Mouse (Mus musculus) lung, embryonic 15.5 days (tissue): ENCODE results near the gene Ufc1. TPM values are rescaled to one million over a fixed set of nuclear protein-coding genes. Genes with fewer than 3 reads are reported as not detected.

Experiments
- polyA plus RNA-seq: library from polyadenylated mRNA; unstranded; fragments of >200 nt; fragmentation: Nextera tagmentation; extraction: Ambion mirVana; gene quantifications from 2 replicates; pipeline ENCODE4 v1.2.1, GENCODE M21; 2015

Gene Ufc1
- polyA plus RNA-seq, 1 experiment from 2014 or later = 105 TPM

Other genes with a start within 250 kb of the Ufc1 start
- gene Fcgr3, start 230.1 kb downstream of the Ufc1 start, polyA plus RNA-seq = 13.2 and 15.1 TPM in 2 replicates
- 7.2 and 8.3 TPM in 2 replicates for gene Cfap126, start 181.1 kb downstream of the Ufc1 start, polyA plus RNA-seq
- gene Sdhc, start 144.4 kb downstream of the Ufc1 start, polyA plus RNA-seq = 256 and 267 TPM in 2 replicates
- 0.69 and 1.0 TPM in 2 replicates for gene Mpz, start 144.3 kb downstream of the Ufc1 start, polyA plus RNA-seq
- gene Pcp4l1, start 98.8 kb downstream of the Ufc1 start, polyA plus RNA-seq = 5.0 and 5.9 TPM in 2 replicates
- gene Nr1i3, start 81.1 kb downstream of the Ufc1 start, polyA plus RNA-seq = 0.20 and 0.33 TPM in 2 replicates
- gene Tomm40l, start 72.5 kb downstream of the Ufc1 start, polyA plus RNA-seq = 34.9 and 35.4 TPM in 2 replicates
- 9.5 and 38.1 TPM in 2 replicates for gene Apoa2, start 70.0 kb downstream of the Ufc1 start, polyA plus RNA-seq
- 46.3 and 46.7 TPM in 2 replicates for gene Fcer1g, start 60.7 kb downstream of the Ufc1 start, polyA plus RNA-seq
- 7.4 and 9.6 TPM in 2 replicates for gene Adamts4, start 44.6 kb downstream of the Ufc1 start, polyA plus RNA-seq
- gene Ndufs2, start 43.6 kb downstream of the Ufc1 start, polyA plus RNA-seq = 241 and 266 TPM in 2 replicates
- gene B4galt3, start 24.7 kb downstream of the Ufc1 start, polyA plus RNA-seq = 81.2 and 87.2 TPM in 2 replicates
- gene Ppox, start 13.8 kb downstream of the Ufc1 start, polyA plus RNA-seq = 49.3 and 50.6 TPM in 2 replicates
- gene Usp21, start 7.0 kb downstream of the Ufc1 start, polyA plus RNA-seq = 84.4 and 89.7 TPM in 2 replicates
- gene Dedd, start 34.1 kb upstream of the Ufc1 start, polyA plus RNA-seq = 49.5 and 50.5 TPM in 2 replicates
- gene Nit1, start 50.6 kb upstream of the Ufc1 start, polyA plus RNA-seq = 38.3 and 42.6 TPM in 2 replicates
- gene Pfdn2, start 50.6 kb upstream of the Ufc1 start, polyA plus RNA-seq = 83.8 and 91.3 TPM in 2 replicates
- gene Klhdc9, start 65.8 kb upstream of the Ufc1 start, polyA plus RNA-seq = 2.1 and 2.6 TPM in 2 replicates
- 5.1 and 7.3 TPM in 2 replicates for gene Nectin4, start 75.1 kb upstream of the Ufc1 start, polyA plus RNA-seq
- 2.2 and 3.4 TPM in 2 replicates for gene Arhgap30, start 93.9 kb upstream of the Ufc1 start, polyA plus RNA-seq
- 72.9 and 85.7 TPM in 2 replicates for gene Usf1, start 116.3 kb upstream of the Ufc1 start, polyA plus RNA-seq
- 6.4 and 7.5 TPM in 2 replicates for gene Tstd1, start 123.8 kb upstream of the Ufc1 start, polyA plus RNA-seq
- gene F11r, start 142.5 kb upstream of the Ufc1 start, polyA plus RNA-seq = 102 and 115 TPM in 2 replicates
- 12.8 and 13.0 TPM in 2 replicates for gene Alyref2, start 208.5 kb upstream of the Ufc1 start, polyA plus RNA-seq
- not detected in 2 replicates for gene Itln1, start 240.3 kb upstream of the Ufc1 start, polyA plus RNA-seq